10 mouse cellular contexts compared by ENCODE assay signal in genomic region chr9:70241411-70241961, GRCm38 (mm10). TPM values are rescaled to one million over a fixed set of nuclear protein-coding genes. Genes with fewer than 3 reads are reported as not detected.
A peak's percentile ranks its signal among the peaks of the same experiment; 100 is the strongest.
DNase-seq lines count a peak whose midpoint lies in the region; ATAC-seq lines count a peak whose summit lies in the region.
"Had no signal": no experiment of that assay in that cellular context is flagged by ENCODE, and none has a peak within 500 bp of the region (broad histone marks: within the 10 kb centered on the region; RNA-seq: fewer than 3 reads in every experiment).

No protein-coding gene starts in this region.

- H3K27me3 ChIP-seq in heart, embryonic 13.5 days (replicated peaks): no peaks in the 10 kb centered on the region
- no peaks in the 10 kb centered on the region for H3K27me3 ChIP-seq in liver, embryonic 13.5 days
- no peaks in the 10 kb centered on the region for H3K27me3 ChIP-seq in stomach, embryonic 15.5 days (replicated peaks)

- peaks cover 44% of the 10 kb centered on the region for H3K4me1 ChIP-seq in heart, embryonic 13.5 days
- peaks cover 21% of the 10 kb centered on the region for H3K4me1 ChIP-seq in liver, embryonic 13.5 days (replicated peaks)
- peaks cover 48% of the 10 kb centered on the region for H3K4me1 ChIP-seq in stomach, embryonic 15.5 days

- H3K36me3 ChIP-seq in heart, embryonic 13.5 days: peaks cover 3% of the 10 kb centered on the region; the same call in 1 of the 2 replicates
- H3K36me3 ChIP-seq in liver, embryonic 13.5 days: no peaks in the 10 kb centered on the region
- no peaks in the 10 kb centered on the region for H3K36me3 ChIP-seq in stomach, embryonic 15.5 days

- peak overlapping the region; percentile 67; the same call in 1 of the 2 replicates for H3K27ac ChIP-seq in heart, embryonic 13.5 days (replicated peaks)
- peak overlapping the region; percentile 61 for H3K27ac ChIP-seq in liver, embryonic 13.5 days
- peak overlapping the region; percentile 88 for H3K27ac ChIP-seq in stomach, embryonic 15.5 days
- H3K27ac ChIP-seq: macrophage had no signal

- H3K4me2 ChIP-seq in heart, embryonic 13.5 days: no peak overlapping the region
- no peak overlapping the region for H3K4me2 ChIP-seq in liver, embryonic 13.5 days
- H3K4me2 ChIP-seq in stomach, embryonic 15.5 days: peak overlapping the region; percentile 1

- no peak for ATAC-seq in heart, embryonic 13.5 days (ENCODE audit: extremely low read depth, insufficient number of reproducible peaks, low FRiP score, low TSS enrichment)
- ATAC-seq in liver, embryonic 13.5 days (ENCODE audit: low read depth): peak; percentile 44; the same call in 1 of the 2 replicates
- ATAC-seq in stomach, embryonic 15.5 days (ENCODE audit: insufficient read depth, low FRiP score, low read depth): peak; percentile 73
- ATAC-seq in inflammation-experienced regulatory T-cells, adult 6 months: no peak

- no peak overlapping the region for H3K9ac ChIP-seq in heart, embryonic 13.5 days
- H3K9ac ChIP-seq in liver, embryonic 13.5 days: no peak overlapping the region
- H3K9ac ChIP-seq in stomach, embryonic 15.5 days: no peak overlapping the region

- WGBS in heart, embryonic 13.5 days: 63% methylated on average over 8 of the region's 8 CpGs
- 51% methylated on average over 8 of the region's 8 CpGs for WGBS in liver, embryonic 13.5 days (ENCODE audit: insufficient replicate concordance)
- 15% methylated on average over 8 of the region's 8 CpGs for whole genome bisulfite sequencing in stomach, embryonic 15.5 days

- DNase-seq in heart, adult 18-20 months: no peak
- peak; percentile 75 for DNase-seq in kidney, adult 9 months
- no peak for DNase-seq in liver, embryonic 13.5 days
- DNase-seq in thymus, postnatal 4 days: no peak
- DNase-seq in spleen, adult 12 weeks (ENCODE audit: low spot score): no peak
- DNase-seq: thymus, adult 2 months had no signal

- no peaks in the 10 kb centered on the region for H3K9me3 ChIP-seq in heart, embryonic 13.5 days
- no peaks in the 10 kb centered on the region for H3K9me3 ChIP-seq in liver, embryonic 13.5 days (replicated peaks)
- H3K9me3 ChIP-seq in stomach, embryonic 15.5 days: no peaks in the 10 kb centered on the region

- no peak overlapping the region for H3K4me3 ChIP-seq in heart, embryonic 13.5 days
- no peak overlapping the region for H3K4me3 ChIP-seq in liver, embryonic 13.5 days (replicated peaks)
- no peak overlapping the region for H3K4me3 ChIP-seq in stomach, embryonic 15.5 days (replicated peaks)

RNA-seq across cellular contexts. Expression of gene Myo1e, which starts 34.3 kb away (rescaled TPM):
- polyA plus RNA-seq in heart, embryonic 13.5 days (2015; fragmentation: Nextera tagmentation; extraction: Ambion mirVana): 10.1 and 10.9 TPM in 2 replicates
- 10 to 100 TPM in 1 of 2 experiments, 1 to 10 TPM in 1; 9.7 to 11.2 TPM for total RNA-seq in heart, adult 18-20 months (2021)
- polyA plus RNA-seq in liver, embryonic 13.5 days (2015; fragmentation: Nextera tagmentation; extraction: Ambion mirVana): 2.2 and 3.2 TPM in 2 replicates
- polyA plus RNA-seq in stomach, embryonic 15.5 days (2015; fragmentation: Nextera tagmentation; extraction: Ambion mirVana): 24.2 and 28.2 TPM in 2 replicates
- 10 to 100 TPM; 25.0 to 41.4 (median 29.7) TPM for polyA plus RNA-seq in inflammation-experienced regulatory T-cells, adult 6 months (2017; shearing (Covaris generic))

Comparison
In these comparisons a context has a peak if more than half of its experiments do, and no peak if none do; other contexts are left out.
1. ATAC-seq: peak in liver, embryonic 13.5 days (single experiment) and stomach, embryonic 15.5 days (single experiment); none in heart, embryonic 13.5 days (single experiment) and inflammation-experienced regulatory T-cells, adult 6 months (single experiment).
2. Peak in every context shown above with its lines, with median percentiles within 50 percentile points of each other: H3K27ac ChIP-seq.